Mouse (Mus musculus) c-Kit-positive CD71-negative TER-119-negative erythroid progenitor cells, embryonic 14.5 days (primary cell): ENCODE data around the gene Lrrc25.

Experiments
- DNase-seq: peaks from one replicate; pipeline ENCODE4 v3.0.0-alpha.2; 2013; ENCODE audit warnings: low read depth

Gene Lrrc25

DNA sequence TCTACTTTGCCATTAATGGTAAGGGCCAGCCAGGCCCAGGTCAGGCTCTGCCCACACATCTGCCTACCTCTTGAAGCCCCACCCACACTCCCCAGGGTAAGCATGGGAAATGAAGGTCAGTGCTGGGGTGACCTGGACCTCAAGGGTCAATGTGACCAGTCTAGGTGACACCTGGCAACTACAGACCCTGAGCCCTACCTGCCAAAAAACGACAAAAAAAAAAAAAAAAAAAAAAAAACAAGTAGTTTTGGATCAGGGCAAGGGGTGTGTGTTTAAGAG is 32.1 kb downstream of the Lrrc25 start:
- no peak for DNase-seq

GRCm38 (mm10) chr8:70648921-70649320 is 33.0 kb downstream of the Lrrc25 start:
- no peak for DNase-seq

- DNase-seq = no peak
These were observed 33.4 kb downstream of the Lrrc25 start for GRCm38 (mm10) chr8:70649324-70649723.

DNA sequence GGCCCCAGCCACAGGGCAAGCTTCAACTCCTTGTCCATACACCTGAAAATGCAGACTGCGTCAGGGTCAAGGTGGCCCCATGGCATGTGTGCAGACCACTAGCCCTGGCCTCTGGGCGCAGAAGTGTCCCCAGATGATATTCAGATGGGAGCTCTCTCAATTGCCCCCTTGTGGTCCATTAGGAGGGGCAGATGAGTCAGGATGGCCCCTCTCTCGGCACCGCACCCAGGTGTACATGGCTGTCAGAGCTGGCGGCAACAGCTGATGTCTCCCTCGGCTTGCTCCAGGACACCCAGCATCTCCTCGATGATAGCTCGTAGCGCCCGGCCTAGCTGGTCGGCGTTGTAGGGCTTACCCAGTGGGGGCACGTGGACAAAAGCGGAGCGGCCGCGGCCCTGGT is 34.4 kb downstream of the Lrrc25 start:
- DNase-seq = no peak

- DNase-seq = peak; percentile 61
These were observed 37.3 kb downstream of the Lrrc25 start for GRCm38 (mm10) chr8:70653226-70653625.

- no peak for DNase-seq
These were observed 38.2 kb downstream of the Lrrc25 start for GRCm38 (mm10) chr8:70654121-70654520.

- no peak for DNase-seq
These were observed 39.5 kb downstream of the Lrrc25 start for GRCm38 (mm10) chr8:70655469-70655868.

DNA sequence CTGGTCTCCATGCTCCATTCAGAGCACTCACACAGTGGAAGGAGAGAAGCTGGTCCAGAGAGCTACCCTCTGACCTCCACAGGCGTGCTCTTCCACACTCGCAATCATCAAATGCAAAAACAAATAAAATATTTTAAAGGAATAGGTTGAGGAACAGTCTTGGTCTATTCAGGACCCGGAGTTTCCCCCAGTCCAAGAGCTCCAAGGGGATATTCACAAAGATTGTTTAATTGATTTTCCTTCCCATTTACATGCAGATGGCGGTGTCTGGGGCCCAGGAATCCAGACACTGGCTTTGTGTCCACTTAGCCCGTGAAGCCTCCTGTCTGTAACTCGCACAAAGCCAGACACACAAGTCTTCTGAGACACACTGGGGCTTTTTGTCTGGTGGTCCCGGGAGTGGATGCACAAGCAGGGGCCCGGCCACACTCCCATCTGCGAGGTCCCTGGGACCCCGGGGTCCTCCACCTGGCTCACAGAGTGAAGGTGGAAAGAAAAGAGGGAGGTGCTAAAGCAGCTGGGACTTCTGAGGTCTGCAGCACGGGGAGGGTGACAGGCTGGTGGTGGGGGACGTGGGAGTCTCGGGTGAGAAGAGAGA is 40.3 kb downstream of the Lrrc25 start:
- DNase-seq = no peak

DNA sequence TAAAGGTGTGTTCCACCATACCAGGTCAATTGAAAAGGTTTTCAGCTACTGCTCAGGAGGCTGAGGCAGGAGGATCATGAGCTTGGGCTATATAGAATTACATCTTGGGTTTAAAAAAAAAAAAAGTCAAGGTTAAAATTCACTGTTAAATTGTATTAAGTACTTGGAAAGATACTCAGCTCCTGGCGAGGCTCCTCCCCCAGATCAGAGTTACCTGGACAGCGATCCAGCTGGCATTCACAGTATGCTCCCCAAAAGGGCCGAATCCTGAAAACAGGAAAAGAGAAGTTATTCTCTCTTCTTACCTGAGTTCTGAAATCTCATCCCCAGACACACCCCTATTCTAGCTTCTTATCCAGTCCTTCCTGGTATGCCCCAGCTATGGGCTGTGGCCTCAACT is 41.3 kb downstream of the Lrrc25 start:
- DNase-seq = no peak

DNA sequence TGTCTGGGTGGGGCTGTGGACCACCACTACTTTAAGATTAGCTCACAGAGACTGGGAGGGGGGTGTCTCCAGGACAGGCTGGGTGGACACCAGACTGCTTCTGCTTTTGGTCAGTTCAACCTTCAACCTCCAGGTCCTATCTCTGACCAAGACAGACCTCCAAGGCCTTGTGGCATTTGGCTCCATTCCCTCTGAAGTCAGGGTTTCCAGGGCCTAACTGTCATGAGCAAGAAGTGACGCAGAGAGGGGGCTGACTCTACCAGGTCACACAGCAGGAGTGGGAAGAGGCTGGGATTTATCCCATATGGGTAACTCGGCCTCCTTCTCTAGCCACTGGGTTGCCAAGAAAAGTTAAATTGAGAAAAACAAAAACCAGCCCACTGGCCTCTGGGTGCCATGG is 41.8 kb downstream of the Lrrc25 start:
- no peak for DNase-seq

GRCm38 (mm10) chr8:70658897-70659603 is 43.1 kb downstream of the Lrrc25 start:
- no peak for DNase-seq

GRCm38 (mm10) chr8:70659604-70660272 is 43.8 kb downstream of the Lrrc25 start:
- DNase-seq = peak; percentile 83

- no peak for DNase-seq
These were observed 44.3 kb downstream of the Lrrc25 start, which contains the start of gene Pgpep1 for GRCm38 (mm10) chr8:70660273-70660725. Pgpep1 (minus strand) TSS chr8:70660388.

DNA sequence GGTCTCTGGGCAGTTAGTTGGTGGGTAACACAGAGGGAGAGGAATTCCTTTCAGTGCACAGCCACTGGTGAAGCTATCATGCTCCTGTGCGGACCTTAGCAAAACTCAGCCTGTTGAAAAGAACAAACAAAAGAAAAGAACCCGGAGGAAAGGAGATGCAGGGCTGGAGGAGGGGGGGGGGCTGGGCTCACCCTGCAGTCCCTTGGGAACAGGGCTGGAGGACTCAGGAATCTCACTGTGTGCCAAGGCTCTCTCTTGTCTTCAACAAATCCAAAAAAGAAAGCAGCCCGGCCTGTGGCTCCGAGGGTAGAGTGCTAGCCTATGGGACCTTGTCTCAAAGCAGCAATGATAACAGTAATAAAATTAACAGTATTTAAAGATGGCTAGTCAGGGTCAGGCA is 47.7 kb downstream of the Lrrc25 start:
- DNase-seq = no peak

DNA sequence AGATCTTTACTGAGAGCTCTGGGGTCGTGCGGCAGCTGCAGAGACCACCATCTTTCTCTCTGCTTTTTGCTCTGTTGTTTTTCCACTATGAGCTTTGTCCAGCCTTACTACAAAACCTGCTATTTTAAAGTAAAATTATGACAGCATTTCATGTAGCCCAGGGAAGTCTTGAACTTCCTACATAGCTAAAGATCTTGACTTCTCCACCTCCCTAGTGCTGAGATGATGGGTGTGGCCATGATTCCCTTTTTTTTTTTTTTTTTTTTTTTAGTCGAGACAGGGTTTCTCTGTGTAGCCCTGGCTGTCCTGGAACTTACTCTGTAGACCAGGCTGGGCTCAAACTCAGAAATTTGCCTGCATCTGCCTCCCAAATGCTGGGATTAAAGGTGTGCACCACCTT is 48.7 kb downstream of the Lrrc25 start:
- no peak for DNase-seq

DNA sequence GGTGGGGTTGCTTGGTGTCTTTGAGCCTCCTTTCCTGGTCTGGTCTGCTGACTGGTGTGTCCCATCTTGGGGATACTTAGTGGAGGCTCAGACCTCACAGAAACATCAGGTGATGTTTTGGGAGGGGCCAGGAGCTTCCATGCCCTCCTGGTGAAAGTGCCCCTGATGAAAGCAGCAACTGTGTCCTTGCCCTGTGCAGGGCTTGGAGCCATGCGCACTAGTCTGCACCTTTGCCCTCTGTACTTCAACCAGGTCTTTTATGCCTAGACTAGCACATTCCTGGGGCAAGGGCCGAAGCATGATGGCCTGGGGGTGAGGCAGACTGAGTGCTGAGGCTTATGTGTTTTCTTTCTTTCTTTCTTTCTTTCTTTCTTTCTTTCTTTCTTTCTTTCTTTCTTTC is 49.6 kb downstream of the Lrrc25 start:
- no peak for DNase-seq

DNA sequence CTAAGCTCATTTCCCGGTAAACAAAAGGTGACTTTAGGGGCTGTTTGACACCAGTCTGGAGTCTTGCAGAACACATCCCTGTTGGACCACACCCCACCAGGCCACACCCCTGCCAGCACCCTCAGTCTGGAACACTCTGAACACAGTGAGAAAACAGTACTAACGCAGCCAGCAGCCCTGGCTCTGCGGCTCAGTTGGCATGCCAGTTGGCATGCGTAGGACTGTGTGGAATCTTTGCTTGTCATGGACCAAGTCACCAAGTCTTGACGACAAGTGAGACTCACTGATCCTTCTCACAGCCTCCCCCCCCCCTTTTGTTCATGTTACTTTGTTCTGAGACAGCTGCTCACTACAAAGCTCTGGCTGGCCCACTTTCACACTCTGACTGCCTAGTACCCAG is 51.1 kb downstream of the Lrrc25 start:
- no peak for DNase-seq
